In the genomic region with DNA sequence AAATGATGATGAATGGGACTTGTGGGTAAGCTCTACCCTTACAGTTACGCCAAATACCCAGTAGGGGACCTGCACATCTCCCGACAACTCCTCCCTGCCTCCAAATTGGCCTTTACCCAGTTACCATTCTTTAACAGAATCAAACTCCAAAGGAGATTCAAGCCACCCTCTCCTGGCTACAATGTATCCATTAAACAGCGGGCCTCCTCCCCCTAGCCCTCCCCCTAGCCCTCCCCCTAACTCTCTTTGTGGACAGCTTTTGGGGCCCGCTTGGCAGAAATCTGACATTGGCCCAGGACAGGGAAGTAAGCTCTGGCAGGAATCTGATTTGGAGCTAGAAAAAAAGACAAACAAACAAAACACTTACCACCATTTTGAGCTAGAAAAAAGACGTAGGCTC, we compare ENCODE assay signal across 21 mouse cellular contexts. TPM values are rescaled to one million over a fixed set of nuclear protein-coding genes. Genes with fewer than 3 reads are reported as not detected.
DNase-seq lines count a peak whose midpoint lies in the region; ATAC-seq lines count a peak whose summit lies in the region.
"Had no signal": no experiment of that assay in that cellular context is flagged by ENCODE, and none has a peak within 500 bp of the region (broad histone marks: within the 10 kb centered on the region; RNA-seq: fewer than 3 reads in every experiment).

No protein-coding gene starts in this region.

- no peak overlapping the region for H3K4me2 ChIP-seq in forebrain, embryonic 14.5 days (ENCODE audit: low read length)
- H3K4me2 ChIP-seq in forebrain, embryonic 13.5 days: no peak overlapping the region
- H3K4me2 ChIP-seq in liver, embryonic 11.5 days: no peak overlapping the region
- no peak overlapping the region for H3K4me2 ChIP-seq in midbrain, embryonic 15.5 days
- H3K4me2 ChIP-seq: intestine, embryonic 15.5 days; limb, embryonic 13.5 days; liver, embryonic 15.5 days had no signal

- no peaks in the 10 kb centered on the region for H3K9me3 ChIP-seq in forebrain, embryonic 14.5 days (replicated peaks; ENCODE audit: control insufficient read depth, low read length)
- no peaks in the 10 kb centered on the region for H3K9me3 ChIP-seq in forebrain, embryonic 13.5 days (replicated peaks)
- no peaks in the 10 kb centered on the region for H3K9me3 ChIP-seq in liver, embryonic 11.5 days (ENCODE audit: control insufficient read depth, low read length)
- H3K9me3 ChIP-seq in midbrain, embryonic 15.5 days: no peaks in the 10 kb centered on the region
- H3K9me3 ChIP-seq: intestine, embryonic 15.5 days; limb, embryonic 13.5 days; liver, embryonic 15.5 days had no signal

- peaks cover 6% of the 10 kb centered on the region for H3K4me1 ChIP-seq in forebrain, embryonic 14.5 days (ENCODE audit: control insufficient read depth, insufficient read depth, low read length)
- H3K4me1 ChIP-seq in forebrain, embryonic 13.5 days: peaks cover 18% of the 10 kb centered on the region
- no peaks in the 10 kb centered on the region for H3K4me1 ChIP-seq in liver, embryonic 11.5 days (replicated peaks; ENCODE audit: control insufficient read depth, insufficient read depth, low read length)
- peaks cover 6% of the 10 kb centered on the region for H3K4me1 ChIP-seq in midbrain, embryonic 15.5 days

- H3K27ac ChIP-seq in forebrain, embryonic 14.5 days (ENCODE audit: low read depth, low read length): no peak overlapping the region
- H3K27ac ChIP-seq in forebrain, embryonic 13.5 days: no peak overlapping the region
- H3K27ac ChIP-seq in liver, embryonic 11.5 days (ENCODE audit: low read depth, low read length): no peak overlapping the region
- peak overlapping the region; percentile 6; the same call in 1 of the 2 replicates for H3K27ac ChIP-seq in midbrain, embryonic 15.5 days
- H3K27ac ChIP-seq: intestine, embryonic 15.5 days; limb, embryonic 13.5 days; liver, embryonic 15.5 days had no signal

- H3K4me3 ChIP-seq in forebrain, embryonic 14.5 days (ENCODE audit: low read depth, low read length): no peak overlapping the region
- H3K4me3 ChIP-seq in forebrain, embryonic 13.5 days: no peak overlapping the region
- H3K4me3 ChIP-seq in liver, embryonic 11.5 days (ENCODE audit: low read depth, low read length): no peak overlapping the region
- H3K4me3 ChIP-seq in midbrain, embryonic 15.5 days: no peak overlapping the region
- H3K4me3 ChIP-seq: intestine, embryonic 15.5 days; limb, embryonic 13.5 days; liver, embryonic 15.5 days had no signal

- no peak for ATAC-seq in forebrain, embryonic 14.5 days
- no peak for ATAC-seq in forebrain, embryonic 13.5 days
- no peak for ATAC-seq in liver, embryonic 11.5 days (replicated peaks; ENCODE audit: low FRiP score)
- 0 out of 2 replicates have a peak, but pooled peaks have one; percentile 30 for ATAC-seq in midbrain, embryonic 15.5 days (replicated peaks)
- ATAC-seq in cerebellum, adult (ENCODE audit: insufficient number of reproducible peaks, low FRiP score, low TSS enrichment): no peak
- ATAC-seq: CD4-positive, CD25-positive, alpha-beta regulatory T cell, adult 4 months; forebrain, embryonic 16.5 days; intestine, embryonic 15.5 days had no signal

- WGBS in forebrain, embryonic 14.5 days: 31% methylated on average over 5 of the region's 5 CpGs
- WGBS in forebrain, embryonic 13.5 days: 40% methylated on average over 5 of the region's 5 CpGs
- WGBS in liver, embryonic 11.5 days: 67% methylated on average over 5 of the region's 5 CpGs
- WGBS in midbrain, embryonic 15.5 days: 37% methylated on average over 5 of the region's 5 CpGs

- no peak overlapping the region for H3K9ac ChIP-seq in forebrain, embryonic 14.5 days (ENCODE audit: low read length)
- no peak overlapping the region for H3K9ac ChIP-seq in forebrain, embryonic 13.5 days
- H3K9ac ChIP-seq in liver, embryonic 11.5 days (ENCODE audit: low read depth, low read length): no peak overlapping the region
- no peak overlapping the region for H3K9ac ChIP-seq in midbrain, embryonic 15.5 days
- H3K9ac ChIP-seq: intestine, embryonic 15.5 days; limb, embryonic 13.5 days; liver, embryonic 15.5 days had no signal

- peak; percentile 56 for DNase-seq in forebrain, embryonic 14.5 days (ENCODE audit: low spot score)
- peak; percentile 1 for DNase-seq in liver
- DNase-seq in liver, embryonic 11.5 days (ENCODE audit: low spot score): no peak
- peak; percentile 39 for DNase-seq in brain, adult 2 months (ENCODE audit: low read depth, low spot score)
- DNase-seq in thymus, adult 18-20 months: no peak
- DNase-seq: adrenal gland, postnatal 36 days; cerebellum, adult 8-10 months; heart, postnatal 36 days; kidney, adult 9 months; layer of hippocampus, adult 9-11 months; right cerebral cortex, adult 18-20 months; thymus, adult 2 months had no signal

- H3K27me3 ChIP-seq in forebrain, embryonic 14.5 days (replicated peaks; ENCODE audit: control insufficient read depth, insufficient read depth, low read length): no peaks in the 10 kb centered on the region
- no peaks in the 10 kb centered on the region for H3K27me3 ChIP-seq in forebrain, embryonic 13.5 days
- H3K27me3 ChIP-seq in liver, embryonic 11.5 days (replicated peaks; ENCODE audit: control insufficient read depth, insufficient read depth, low read length): peaks cover 3% of the 10 kb centered on the region; the same call in 1 of the 2 replicates
- H3K27me3 ChIP-seq in midbrain, embryonic 15.5 days (replicated peaks): no peaks in the 10 kb centered on the region
- H3K27me3 ChIP-seq: intestine, embryonic 15.5 days; limb, embryonic 13.5 days had no signal

- H3K36me3 ChIP-seq in forebrain, embryonic 14.5 days (ENCODE audit: control insufficient read depth, insufficient read depth, low read length): no peaks in the 10 kb centered on the region
- no peaks in the 10 kb centered on the region for H3K36me3 ChIP-seq in forebrain, embryonic 13.5 days (ENCODE audit: poor library complexity, severe bottlenecking)
- no peaks in the 10 kb centered on the region for H3K36me3 ChIP-seq in liver, embryonic 11.5 days (ENCODE audit: control insufficient read depth, insufficient read depth, low read length)
- H3K36me3 ChIP-seq in midbrain, embryonic 15.5 days (replicated peaks): no peaks in the 10 kb centered on the region
- H3K36me3 ChIP-seq: embryonic facial prominence, embryonic 10.5 days; intestine, embryonic 15.5 days; limb, embryonic 13.5 days; liver, embryonic 15.5 days had no signal

RNA-seq across cellular contexts. Expression of gene Gm266, which starts 14.0 kb away (rescaled TPM):
- 0.84 and 0.99 TPM in 2 replicates for polyA plus RNA-seq in forebrain, embryonic 14.5 days (2014; fragmentation: Nextera tagmentation; extraction: Ambion mirVana)
- polyA plus RNA-seq in forebrain, embryonic 13.5 days (2015; fragmentation: Nextera tagmentation; extraction: Ambion mirVana): 0.40 and 1.0 TPM in 2 replicates
- polyA plus RNA-seq in liver, embryonic 11.5 days (2014; fragmentation: Nextera tagmentation; extraction: Ambion mirVana): 4.9 and 5.6 TPM in 2 replicates
- polyA plus RNA-seq in midbrain, embryonic 15.5 days (2015; fragmentation: Nextera tagmentation; extraction: Ambion mirVana): 1.6 and 1.8 TPM in 2 replicates
- polyA plus RNA-seq: CD4-positive, CD25-positive, alpha-beta regulatory T cell, adult 4 months had no signal

RNA-seq across cellular contexts. Expression of gene Eif5, which starts 38.2 kb away (rescaled TPM):
- polyA plus RNA-seq in forebrain, embryonic 14.5 days (2014; fragmentation: Nextera tagmentation; extraction: Ambion mirVana): 452 and 491 TPM in 2 replicates
- polyA plus RNA-seq in forebrain, embryonic 13.5 days (2015; fragmentation: Nextera tagmentation; extraction: Ambion mirVana): 667 and 695 TPM in 2 replicates
- polyA plus RNA-seq in liver, embryonic 11.5 days (2014; fragmentation: Nextera tagmentation; extraction: Ambion mirVana): 623 and 628 TPM in 2 replicates
- 475 and 505 TPM in 2 replicates for polyA plus RNA-seq in midbrain, embryonic 15.5 days (2015; fragmentation: Nextera tagmentation; extraction: Ambion mirVana)

RNA-seq across cellular contexts. Expression of gene Tnfaip2, which starts 57.3 kb away (rescaled TPM):
- polyA plus RNA-seq in forebrain, embryonic 14.5 days (2014; fragmentation: Nextera tagmentation; extraction: Ambion mirVana): 0.28 and 1.1 TPM in 2 replicates
- 0.60 and 1.2 TPM in 2 replicates for polyA plus RNA-seq in forebrain, embryonic 13.5 days (2015; fragmentation: Nextera tagmentation; extraction: Ambion mirVana)
- polyA plus RNA-seq in liver, embryonic 11.5 days (2014; fragmentation: Nextera tagmentation; extraction: Ambion mirVana): 107 TPM in 2 replicates
- polyA plus RNA-seq in midbrain, embryonic 15.5 days (2015; fragmentation: Nextera tagmentation; extraction: Ambion mirVana): 0.38 and 1.3 TPM in 2 replicates
- polyA plus RNA-seq: CD4-positive, CD25-positive, alpha-beta regulatory T cell, adult 4 months had no signal

Comparison
In these comparisons a context has a peak if more than half of its experiments do, and no peak if none do; other contexts are left out.
1. DNase-seq: peak in forebrain, embryonic 14.5 days (single experiment), liver (single experiment) and brain, adult 2 months (single experiment); none in liver, embryonic 11.5 days (single experiment) and thymus, adult 18-20 months (0 of 2).
2. RNA of gene Tnfaip2, which starts 57.3 kb away (polyA plus RNA-seq): 107 TPM in liver, embryonic 11.5 days; 0.38 to 1.3 TPM in midbrain, embryonic 15.5 days, 0.60 to 1.2 TPM in forebrain, embryonic 13.5 days and 0.28 to 1.1 TPM in forebrain, embryonic 14.5 days; every median in the first group is over 10 times any median in the second.